Mouse (Mus musculus): Measurements from ENCODE around the gene Vmn1r166. TPM values are rescaled to one million over a fixed set of nuclear protein-coding genes. Genes with fewer than 3 reads are reported as not detected.
"Not testable (repeated sequence)": the region's sequence is repeated elsewhere in the genome, so short reads cannot be mapped to it uniquely, and the experiment has no call there.

Vmn1r166 gene
- not detected in 2 replicates for polyA plus RNA-seq (2015; fragmentation: Nextera tagmentation; extraction: Ambion mirVana)

DNA sequence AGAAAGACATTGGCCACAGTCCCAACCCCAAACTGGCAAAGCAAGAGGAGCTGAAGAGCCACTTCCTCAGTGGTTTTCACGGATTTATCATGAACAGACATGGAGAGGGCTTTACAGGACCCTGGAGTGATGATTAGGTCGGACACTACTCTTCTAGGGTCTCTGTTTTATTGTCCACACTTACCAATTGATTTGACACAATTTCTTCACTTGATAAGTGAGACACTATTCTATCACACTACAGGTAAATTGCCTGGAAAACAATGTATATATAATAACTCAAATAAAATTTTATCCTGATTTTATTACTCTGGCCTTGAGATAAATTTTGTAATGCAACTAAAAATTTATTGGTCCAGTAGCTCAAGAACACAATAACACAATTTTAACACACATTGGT is at the start of gene Vmn1r166:
TSS of gene Vmn1r166 (minus strand) at position 101 of the 400 bp plus-strand sequence.
- not testable (repeated sequence) for H3K27ac ChIP-seq (ENCODE audit: low read length); H3K9ac ChIP-seq (ENCODE audit: low read length); H3K4me2 ChIP-seq (ENCODE audit: low read depth, low read length); H3K4me3 ChIP-seq (ENCODE audit: low read length); ATAC-seq (replicated peaks; ENCODE audit: extremely low read depth, insufficient read depth, low FRiP score); H3K9me3 ChIP-seq (replicated peaks; ENCODE audit: control insufficient read depth, low read length); H3K4me1 ChIP-seq (ENCODE audit: control insufficient read depth, insufficient read depth, low read length); H3K36me3 ChIP-seq (ENCODE audit: control insufficient read depth, insufficient read depth); H3K27me3 ChIP-seq (ENCODE audit: control insufficient read depth, insufficient read depth, low read length)
- WGBS: no CpG with 5 or more reads among the region's 2 CpGs

DNA sequence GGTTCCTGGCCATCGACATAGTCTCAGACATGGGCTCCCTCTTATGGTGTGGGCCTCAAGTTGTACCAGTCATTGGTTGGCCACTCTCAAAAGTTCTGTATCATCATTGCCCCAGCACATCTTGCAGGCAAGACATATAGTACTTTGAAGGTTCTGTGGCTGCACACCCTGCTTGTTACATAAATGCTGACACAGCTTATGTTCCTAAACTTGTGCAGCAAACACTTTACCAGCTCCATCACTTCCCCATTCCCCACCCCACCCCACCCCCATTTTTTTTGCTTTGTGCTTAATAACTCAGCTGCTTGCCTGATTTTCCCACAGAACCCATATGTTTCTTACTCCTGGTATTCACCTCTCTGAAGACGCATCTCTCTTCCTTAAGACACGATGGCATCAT is 49.4 kb upstream of the Vmn1r166 start, which contains the start of gene Nlrp4e:
TSS of gene Nlrp4e (plus strand) at position 301 of the 400 bp plus-strand sequence.
- not testable (repeated sequence) for ATAC-seq (replicated peaks; ENCODE audit: extremely low read depth, insufficient read depth, low FRiP score); H3K4me1 ChIP-seq (ENCODE audit: control insufficient read depth, insufficient read depth, low read length); H3K9me3 ChIP-seq (replicated peaks; ENCODE audit: control insufficient read depth, low read length); H3K27ac ChIP-seq (ENCODE audit: low read length); H3K9ac ChIP-seq (ENCODE audit: low read length); H3K4me2 ChIP-seq (ENCODE audit: low read depth, low read length); H3K4me3 ChIP-seq (ENCODE audit: low read length); H3K27me3 ChIP-seq (ENCODE audit: control insufficient read depth, insufficient read depth, low read length); H3K36me3 ChIP-seq (ENCODE audit: control insufficient read depth, insufficient read depth)
- WGBS: 79% methylated on average over 3 of the region's 3 CpGs

DNA sequence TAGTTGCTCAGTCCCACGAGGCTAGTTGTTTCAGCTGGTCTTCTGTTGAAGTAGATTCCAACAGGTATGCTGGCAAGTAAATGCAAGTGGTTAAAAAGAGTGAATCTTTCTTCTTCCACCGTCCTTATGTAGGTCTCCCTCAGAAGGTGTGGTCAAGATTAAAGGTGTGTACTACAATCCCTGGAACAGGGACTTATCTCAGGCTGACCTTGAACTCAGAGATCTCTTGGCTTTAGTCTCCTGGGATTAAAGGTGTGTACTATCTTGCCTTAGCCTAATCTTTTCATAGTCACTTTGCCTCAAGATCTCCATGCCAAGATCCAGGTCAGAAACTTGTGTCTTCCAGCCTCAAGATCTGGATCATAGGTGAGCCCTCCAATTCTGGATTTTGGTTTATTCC is 27.3 kb upstream of the Vmn1r166 start, which contains the start of gene Gm6902:
TSS of gene Gm6902 (minus strand) at position 101 of the 400 bp plus-strand sequence.
- WGBS: no CpG with 5 or more reads among the region's 2 CpGs
- ATAC-seq (replicated peaks; ENCODE audit: extremely low read depth, insufficient read depth, low FRiP score); H3K9me3 ChIP-seq (replicated peaks; ENCODE audit: control insufficient read depth, low read length); H3K4me2 ChIP-seq (ENCODE audit: low read depth, low read length); H3K27ac ChIP-seq (ENCODE audit: low read length); H3K9ac ChIP-seq (ENCODE audit: low read length); H3K27me3 ChIP-seq (ENCODE audit: control insufficient read depth, insufficient read depth, low read length); H3K4me1 ChIP-seq (ENCODE audit: control insufficient read depth, insufficient read depth, low read length); H3K4me3 ChIP-seq (ENCODE audit: low read length); H3K36me3 ChIP-seq (ENCODE audit: control insufficient read depth, insufficient read depth): not testable (repeated sequence)

DNA sequence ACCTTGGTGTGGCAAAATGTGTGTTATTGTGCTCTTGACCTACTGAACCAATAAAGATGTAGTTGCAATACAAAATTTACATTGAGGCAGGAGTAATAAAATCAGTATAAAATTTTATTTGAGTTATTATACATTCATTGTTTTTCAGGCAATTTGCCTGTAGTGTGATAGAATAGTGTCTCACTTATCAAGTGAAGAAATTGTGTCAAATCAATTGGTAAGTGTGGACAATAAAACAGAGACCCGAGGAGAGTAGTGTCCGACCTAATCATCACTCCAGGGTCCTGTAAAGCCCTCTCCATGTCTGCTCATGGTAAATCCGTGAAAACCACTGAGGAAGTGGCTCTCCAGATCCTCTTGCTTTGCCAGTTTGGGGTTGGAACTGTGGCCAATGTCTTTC is 34.5 kb downstream of the Vmn1r166 start, which contains the start of gene Vmn1r165:
TSS of gene Vmn1r165 (plus strand) at position 301 of the 400 bp plus-strand sequence.
- H3K4me3 ChIP-seq (ENCODE audit: low read length); H3K27ac ChIP-seq (ENCODE audit: low read length); H3K9ac ChIP-seq (ENCODE audit: low read length); ATAC-seq (replicated peaks; ENCODE audit: extremely low read depth, insufficient read depth, low FRiP score); H3K36me3 ChIP-seq (ENCODE audit: control insufficient read depth, insufficient read depth); H3K27me3 ChIP-seq (ENCODE audit: control insufficient read depth, insufficient read depth, low read length); H3K4me1 ChIP-seq (ENCODE audit: control insufficient read depth, insufficient read depth, low read length); H3K9me3 ChIP-seq (replicated peaks; ENCODE audit: control insufficient read depth, low read length); H3K4me2 ChIP-seq (ENCODE audit: low read depth, low read length): not testable (repeated sequence)
- no CpG with 5 or more reads among the region's 3 CpGs for WGBS

Other genes with a start within 250 kb of the Vmn1r166 start
- not detected in 2 replicates for gene Gm4216, start 231.8 kb downstream of the Vmn1r166 start, polyA plus RNA-seq (2015; fragmentation: Nextera tagmentation; extraction: Ambion mirVana)
- not detected in 2 replicates for gene Vmn1r163, start 196.1 kb downstream of the Vmn1r166 start, polyA plus RNA-seq (2015; fragmentation: Nextera tagmentation; extraction: Ambion mirVana)
- gene Gm8720, start 184.2 kb downstream of the Vmn1r166 start, polyA plus RNA-seq (2015; fragmentation: Nextera tagmentation; extraction: Ambion mirVana): not detected in 2 replicates
- not detected in 2 replicates for gene Gm10662, start 107.2 kb downstream of the Vmn1r166 start, polyA plus RNA-seq (2015; fragmentation: Nextera tagmentation; extraction: Ambion mirVana)
- not detected in 2 replicates for gene Vmn1r165, start 34.4 kb downstream of the Vmn1r166 start, polyA plus RNA-seq (2015; fragmentation: Nextera tagmentation; extraction: Ambion mirVana)
- not detected in 2 replicates for gene Gm6902, start 27.2 kb upstream of the Vmn1r166 start, polyA plus RNA-seq (2015; fragmentation: Nextera tagmentation; extraction: Ambion mirVana)
- gene Nlrp4e, start 49.5 kb upstream of the Vmn1r166 start, polyA plus RNA-seq (2015; fragmentation: Nextera tagmentation; extraction: Ambion mirVana): not detected in 2 replicates
- gene Nlrp5, start 134.2 kb upstream of the Vmn1r166 start, polyA plus RNA-seq (2015; fragmentation: Nextera tagmentation; extraction: Ambion mirVana): not detected in 2 replicates

All from heart, embryonic 16.5 days (tissue).